Mouse (Mus musculus): Measurements from ENCODE around the gene D6Wsu163e. TPM values are rescaled to one million over a fixed set of nuclear protein-coding genes. Genes with fewer than 3 reads are reported as not detected.

The D6Wsu163e gene
- 10 to 100 TPM; 16.9 to 20.3 TPM for total RNA-seq (2023)

GRCm38 (mm10) chr6:126939487-126940171, at the start of gene D6Wsu163e, which contains the start of gene Rad51ap1:
TSS of gene D6Wsu163e (plus strand) at chr6:126939962.
TSS of gene Rad51ap1 (minus strand) at chr6:126939587.

GRCm38 (mm10) chr6:126921111-126921881, 18.5 kb upstream of the D6Wsu163e start, which contains the start of gene Dyrk4:
TSS of gene Dyrk4 (minus strand) at chr6:126921839.

GRCm38 (mm10) chr6:127014906-127015770, 75.4 kb downstream of the D6Wsu163e start, which contains the start of gene Fgf6:
TSS of gene Fgf6 (plus strand) at chr6:127015586.

Other genes with a start within 250 kb of the D6Wsu163e start
- gene Kcna6, start 199.3 kb upstream of the D6Wsu163e start, total RNA-seq (2023) = not detected
- 10 to 100 TPM; 42.7 to 46.2 TPM for gene Ndufa9, start 90.8 kb upstream of the D6Wsu163e start, total RNA-seq (2023)
- not detected for gene Akap3, start 86.9 kb upstream of the D6Wsu163e start, total RNA-seq (2023)
- not detected for gene Dyrk4, start 18.1 kb upstream of the D6Wsu163e start, total RNA-seq (2023)
- gene Rad51ap1, start 375 bp upstream of the D6Wsu163e start, total RNA-seq (2023) = 10 to 100 TPM; 18.0 to 20.3 TPM
- gene Fgf6, start 75.6 kb downstream of the D6Wsu163e start, total RNA-seq (2023) = not detected
- not detected for gene Fgf23, start 132.9 kb downstream of the D6Wsu163e start, total RNA-seq (2023)
- gene Tigar, start 169.6 kb downstream of the D6Wsu163e start, total RNA-seq (2023) = 1 to 10 TPM; 3.4 to 4.3 TPM
- gene Ccnd2, start 212.2 kb downstream of the D6Wsu163e start, total RNA-seq (2023) = 10 to 100 TPM; 12.2 to 18.5 TPM